Mouse (Mus musculus): ENCODE measurements around the gene Arhgef7. TPM values are rescaled to one million over a fixed set of nuclear protein-coding genes. Genes with fewer than 3 reads are reported as not detected.

Arhgef7 gene
- polyA plus RNA-seq, 1 experiment from 2014 or later: 67.5 TPM

- no peaks in the 10 kb centered on the region for H3K27me3 ChIP-seq (ENCODE audit: control insufficient read depth, insufficient read depth, low read length)
- H3K9me3 ChIP-seq (ENCODE audit: control insufficient read depth, low read length): no peaks in the 10 kb centered on the region
- no peak overlapping the region for H3K4me2 ChIP-seq (ENCODE audit: low read length)
- H3K27ac ChIP-seq (replicated peaks in 1 of 2; ENCODE audit: control insufficient read depth in 1 of 2, insufficient read depth in 1 of 2, low read depth in 2 of 2, low read length in 2 of 2): no peak overlapping the region
- ATAC-seq (ENCODE audit: insufficient number of reproducible peaks, insufficient read depth, low FRiP score, low read depth): no peak
- H3K4me3 ChIP-seq (ENCODE audit: control insufficient read depth in 1 of 2, insufficient read depth in 1 of 2, low read depth in 1 of 2, low read length in 2 of 2): no peak overlapping the region
- no peak overlapping the region for H3K9ac ChIP-seq (ENCODE audit: low read length)
- H3K36me3 ChIP-seq (ENCODE audit: control insufficient read depth, insufficient read depth, low read length): no peaks in the 10 kb centered on the region
- peaks cover 14 to 36% of the 10 kb centered on the region in 2 experiments for H3K4me1 ChIP-seq (ENCODE audit: control insufficient read depth in 2 of 2, insufficient read depth in 2 of 2, low read length in 2 of 2)
Measured at GRCm38 (mm10) chr8:11754723-11755122, 27.2 kb downstream of the Arhgef7 start.

- Histone ChIP-seq H3K36me3 (ENCODE audit: control insufficient read depth, insufficient read depth, low read length) (no peaks in the 10 kb centered on the region), H3K4me3 (ENCODE audit: control insufficient read depth in 1 of 2, insufficient read depth in 1 of 2, low read depth in 1 of 2, low read length in 2 of 2) (no peak overlapping the region), H3K9me3 (ENCODE audit: control insufficient read depth, low read length) (no peaks in the 10 kb centered on the region), H3K4me2 (ENCODE audit: low read length) (no peak overlapping the region), H3K27ac (replicated peaks in 1 of 2; ENCODE audit: control insufficient read depth in 1 of 2, insufficient read depth in 1 of 2, low read depth in 2 of 2, low read length in 2 of 2) (no peak overlapping the region), H3K27me3 (ENCODE audit: control insufficient read depth, insufficient read depth, low read length) (no peaks in the 10 kb centered on the region), H3K9ac (ENCODE audit: low read length) (no peak overlapping the region), H3K4me1 (ENCODE audit: control insufficient read depth in 2 of 2, insufficient read depth in 2 of 2, low read length in 2 of 2) (peaks cover 6 to 25% of the 10 kb centered on the region in 2 experiments; a peak in 3 of 4 replicates)
- 15% methylated on average over 5 of the region's 5 CpGs for WGBS
- ATAC-seq (ENCODE audit: insufficient number of reproducible peaks, insufficient read depth, low FRiP score, low read depth): no peak
Measured at GRCm38 (mm10) chr8:11755873-11756272, 28.4 kb downstream of the Arhgef7 start.

- peak; percentile 88 for ATAC-seq (ENCODE audit: insufficient number of reproducible peaks, insufficient read depth, low FRiP score, low read depth)
- Histone ChIP-seq H3K27me3 (ENCODE audit: control insufficient read depth, insufficient read depth, low read length) (no peaks in the 10 kb centered on the region), H3K4me2 (ENCODE audit: low read length) (peak overlapping the region; percentile 80), H3K27ac (replicated peaks in 1 of 2; ENCODE audit: control insufficient read depth in 1 of 2, insufficient read depth in 1 of 2, low read depth in 2 of 2, low read length in 2 of 2) (peak overlapping the region; percentile 54 to 74), H3K9me3 (ENCODE audit: control insufficient read depth, low read length) (no peaks in the 10 kb centered on the region), H3K4me3 (ENCODE audit: control insufficient read depth in 1 of 2, insufficient read depth in 1 of 2, low read depth in 1 of 2, low read length in 2 of 2) (peak overlapping the region; percentile 94 to 95), H3K9ac (ENCODE audit: low read length) (peak overlapping the region; percentile 90), H3K4me1 (ENCODE audit: control insufficient read depth in 2 of 2, insufficient read depth in 2 of 2, low read length in 2 of 2) (peaks cover 9 to 32% of the 10 kb centered on the region in 2 experiments; a peak in 3 of 4 replicates), H3K36me3 (ENCODE audit: control insufficient read depth, insufficient read depth, low read length) (no peaks in the 10 kb centered on the region)
- WGBS: 3% methylated on average over 59 of the region's 59 CpGs
Measured at GRCm38 (mm10) chr8:11757568-11758481, 30.3 kb downstream of the Arhgef7 start.

- no peaks in the 10 kb centered on the region for H3K9me3 ChIP-seq (ENCODE audit: control insufficient read depth, low read length)
- peak overlapping the region; percentile 94 to 95 for H3K4me3 ChIP-seq (ENCODE audit: control insufficient read depth in 1 of 2, insufficient read depth in 1 of 2, low read depth in 1 of 2, low read length in 2 of 2)
- H3K36me3 ChIP-seq (ENCODE audit: control insufficient read depth, insufficient read depth, low read length): no peaks in the 10 kb centered on the region
- ATAC-seq (ENCODE audit: insufficient number of reproducible peaks, insufficient read depth, low FRiP score, low read depth): peak; percentile 7; the same call in 1 of the 2 replicates
- peak overlapping the region; percentile 90 for H3K9ac ChIP-seq (ENCODE audit: low read length)
- H3K4me1 ChIP-seq (ENCODE audit: control insufficient read depth in 2 of 2, insufficient read depth in 2 of 2, low read length in 2 of 2): peaks cover 9 to 30% of the 10 kb centered on the region in 2 experiments; a peak in 3 of 4 replicates
- peak overlapping the region in 1 of 2 experiments; percentile 54; a peak in 2 of 4 replicates for H3K27ac ChIP-seq (replicated peaks in 1 of 2; ENCODE audit: control insufficient read depth in 1 of 2, insufficient read depth in 1 of 2, low read depth in 2 of 2, low read length in 2 of 2)
- no peaks in the 10 kb centered on the region for H3K27me3 ChIP-seq (ENCODE audit: control insufficient read depth, insufficient read depth, low read length)
- peak overlapping the region; percentile 80 for H3K4me2 ChIP-seq (ENCODE audit: low read length)
- 2% methylated on average over 48 of the region's 53 CpGs for WGBS
Measured at GRCm38 (mm10) chr8:11758482-11759281, 31.2 kb downstream of the Arhgef7 start.

GRCm38 (mm10) chr8:11761551-11761950 is 34.0 kb downstream of the Arhgef7 start:
- Histone ChIP-seq H3K4me2 (ENCODE audit: low read length) (no peak overlapping the region), H3K27me3 (ENCODE audit: control insufficient read depth, insufficient read depth, low read length) (no peaks in the 10 kb centered on the region), H3K9ac (ENCODE audit: low read length) (no peak overlapping the region), H3K27ac (replicated peaks in 1 of 2; ENCODE audit: control insufficient read depth in 1 of 2, insufficient read depth in 1 of 2, low read depth in 2 of 2, low read length in 2 of 2) (no peak overlapping the region), H3K4me1 (ENCODE audit: control insufficient read depth in 2 of 2, insufficient read depth in 2 of 2, low read length in 2 of 2) (peaks cover 9 to 29% of the 10 kb centered on the region in 2 experiments; a peak in 3 of 4 replicates), H3K36me3 (ENCODE audit: control insufficient read depth, insufficient read depth, low read length) (0 out of 2 replicates have a peak, but pooled peaks cover 5% of the 10 kb centered on the region), H3K4me3 (ENCODE audit: control insufficient read depth in 1 of 2, insufficient read depth in 1 of 2, low read depth in 1 of 2, low read length in 2 of 2) (no peak overlapping the region), H3K9me3 (ENCODE audit: control insufficient read depth, low read length) (no peaks in the 10 kb centered on the region)
- ATAC-seq (ENCODE audit: insufficient number of reproducible peaks, insufficient read depth, low FRiP score, low read depth): no peak
- WGBS: 93% methylated on average over 6 of the region's 6 CpGs

- Histone ChIP-seq H3K4me3 (ENCODE audit: control insufficient read depth in 1 of 2, insufficient read depth in 1 of 2, low read depth in 1 of 2, low read length in 2 of 2) (no peak overlapping the region), H3K9ac (ENCODE audit: low read length) (no peak overlapping the region), H3K27ac (replicated peaks in 1 of 2; ENCODE audit: control insufficient read depth in 1 of 2, insufficient read depth in 1 of 2, low read depth in 2 of 2, low read length in 2 of 2) (no peak overlapping the region), H3K36me3 (ENCODE audit: control insufficient read depth, insufficient read depth, low read length) (0 out of 2 replicates have a peak, but pooled peaks cover 5% of the 10 kb centered on the region), H3K27me3 (ENCODE audit: control insufficient read depth, insufficient read depth, low read length) (no peaks in the 10 kb centered on the region), H3K9me3 (ENCODE audit: control insufficient read depth, low read length) (no peaks in the 10 kb centered on the region), H3K4me1 (ENCODE audit: control insufficient read depth in 2 of 2, insufficient read depth in 2 of 2, low read length in 2 of 2) (peaks cover 9 to 29% of the 10 kb centered on the region in 2 experiments; a peak in 3 of 4 replicates), H3K4me2 (ENCODE audit: low read length) (no peak overlapping the region)
- ATAC-seq (ENCODE audit: insufficient number of reproducible peaks, insufficient read depth, low FRiP score, low read depth): no peak
- WGBS: 63% methylated on average over 5 of the region's 5 CpGs
Measured at GRCm38 (mm10) chr8:11762048-11762447, 34.5 kb downstream of the Arhgef7 start.

GRCm38 (mm10) chr8:11762821-11763220 is 35.3 kb downstream of the Arhgef7 start:
- Histone ChIP-seq H3K36me3 (ENCODE audit: control insufficient read depth, insufficient read depth, low read length) (peaks cover 8% of the 10 kb centered on the region; the same call in 1 of the 2 replicates), H3K4me3 (ENCODE audit: control insufficient read depth in 1 of 2, insufficient read depth in 1 of 2, low read depth in 1 of 2, low read length in 2 of 2) (no peak overlapping the region), H3K4me1 (ENCODE audit: control insufficient read depth in 2 of 2, insufficient read depth in 2 of 2, low read length in 2 of 2) (peaks cover 6 to 23% of the 10 kb centered on the region in 2 experiments; a peak in 3 of 4 replicates), H3K27me3 (ENCODE audit: control insufficient read depth, insufficient read depth, low read length) (no peaks in the 10 kb centered on the region), H3K4me2 (ENCODE audit: low read length) (no peak overlapping the region), H3K9ac (ENCODE audit: low read length) (no peak overlapping the region), H3K27ac (replicated peaks in 1 of 2; ENCODE audit: control insufficient read depth in 1 of 2, insufficient read depth in 1 of 2, low read depth in 2 of 2, low read length in 2 of 2) (no peak overlapping the region), H3K9me3 (ENCODE audit: control insufficient read depth, low read length) (no peaks in the 10 kb centered on the region)
- WGBS: 72% methylated on average over 7 of the region's 7 CpGs
- ATAC-seq (ENCODE audit: insufficient number of reproducible peaks, insufficient read depth, low FRiP score, low read depth): no peak
